Mouse (Mus musculus) cerebral cortex, adult 2 months (tissue): Measurements from ENCODE around the gene Upp2.

Experiments used
- WGBS: fragments of 180-500 bp; shearing (Covaris S2); methylation state at CpG from one replicate; pipeline ENCODE4 v1.1.7; 2018; 5-methylcytosine and 5-hydroxymethylcytosine counted together

The Upp2 gene

GRCm38 (mm10) chr2:58567066-58567810, at the start of gene Upp2, which contains the start of gene Acvr1:
Upp2 (plus strand) TSS chr2:58567298.
Acvr1 (minus strand) TSS chr2:58567157.
- under 1% methylated on average over 42 of the region's 80 CpGs for WGBS

GRCm38 (mm10) chr2:58518517-58518916, 48.6 kb upstream of the Upp2 start:
- 82% methylated on average over 1 of the region's 1 CpGs for WGBS

GRCm38 (mm10) chr2:58520727-58521126, 46.4 kb upstream of the Upp2 start:
- WGBS: 60% methylated on average over 9 of the region's 9 CpGs

GRCm38 (mm10) chr2:58521621-58522020, 45.5 kb upstream of the Upp2 start:
- WGBS: 67% methylated on average over 6 of the region's 6 CpGs

- WGBS: 68% methylated on average over 12 of the region's 12 CpGs
Measured at GRCm38 (mm10) chr2:58523097-58523496, 44.0 kb upstream of the Upp2 start.

- 71% methylated on average over 5 of the region's 5 CpGs for WGBS
Measured at GRCm38 (mm10) chr2:58523894-58524293, 43.2 kb upstream of the Upp2 start.

GRCm38 (mm10) chr2:58524356-58524755, 42.7 kb upstream of the Upp2 start:
- 54% methylated on average over 6 of the region's 6 CpGs for WGBS

GRCm38 (mm10) chr2:58527786-58528185, 39.3 kb upstream of the Upp2 start:
- WGBS: 74% methylated on average over 3 of the region's 3 CpGs

- 81% methylated on average over 5 of the region's 5 CpGs for WGBS
Measured at GRCm38 (mm10) chr2:58529384-58529783, 37.7 kb upstream of the Upp2 start.

GRCm38 (mm10) chr2:58529860-58530440, 37.1 kb upstream of the Upp2 start:
- WGBS: 52% methylated on average over 7 of the region's 7 CpGs

GRCm38 (mm10) chr2:58530521-58530920, 36.6 kb upstream of the Upp2 start:
- WGBS: 57% methylated on average over 4 of the region's 4 CpGs

- WGBS: 27% methylated on average over 10 of the region's 10 CpGs
Measured at GRCm38 (mm10) chr2:58532260-58532850, 34.7 kb upstream of the Upp2 start.

- WGBS: 39% methylated on average over 7 of the region's 7 CpGs
Measured at GRCm38 (mm10) chr2:58533521-58534001, 33.5 kb upstream of the Upp2 start.

GRCm38 (mm10) chr2:58534379-58534778, 32.7 kb upstream of the Upp2 start:
- WGBS: 67% methylated on average over 4 of the region's 4 CpGs

GRCm38 (mm10) chr2:58535233-58535632, 31.9 kb upstream of the Upp2 start:
- WGBS: 66% methylated on average over 8 of the region's 8 CpGs

- WGBS: 93% methylated on average over 3 of the region's 3 CpGs
Measured at GRCm38 (mm10) chr2:58536796-58537195, 30.3 kb upstream of the Upp2 start.

GRCm38 (mm10) chr2:58538196-58538595, 28.9 kb upstream of the Upp2 start:
- 82% methylated on average over 6 of the region's 6 CpGs for WGBS

GRCm38 (mm10) chr2:58543252-58543651, 23.8 kb upstream of the Upp2 start:
- 71% methylated on average over 5 of the region's 5 CpGs for WGBS

- WGBS: 76% methylated on average over 6 of the region's 6 CpGs
Measured at GRCm38 (mm10) chr2:58544368-58544767, 22.7 kb upstream of the Upp2 start.

GRCm38 (mm10) chr2:58546264-58546663, 20.8 kb upstream of the Upp2 start:
- 81% methylated on average over 7 of the region's 7 CpGs for WGBS

GRCm38 (mm10) chr2:58548943-58549342, 18.2 kb upstream of the Upp2 start:
- WGBS: 79% methylated on average over 7 of the region's 7 CpGs

GRCm38 (mm10) chr2:58549960-58550359, 17.1 kb upstream of the Upp2 start:
- 52% methylated on average over 6 of the region's 6 CpGs for WGBS

- WGBS: 61% methylated on average over 9 of the region's 9 CpGs
Measured at GRCm38 (mm10) chr2:58550488-58550887, 16.6 kb upstream of the Upp2 start.
